Mouse (Mus musculus) liver, embryonic 14.5 days (tissue): ENCODE measurements at regions not wholly inside any gene's neighbourhood (a gene's known extent, or its start where the extent isn't known, plus 50 kb on each side); places are given as distances from the start of the nearest gene placed in this dataset.

Experiments
- ATAC-seq: fragments of 200-750 bp; cut with Nextera tagmentation; 2 replicates; pipeline ENCODE4 v1.8.0; 2017; ENCODE audit warnings: moderate number of reproducible peaks, mild to moderate bottlenecking, moderate library complexity; ENCODE audit not compliant: insufficient read depth
- DNase-seq, 3 experiments: peaks; one replicate each; pipeline ENCODE4 v3.0.0-alpha.2; 2012 to 2013; ENCODE audit warnings: low read depth in 3 of 3, low spot score in 3 of 3
- H3K27ac ChIP-seq: fragments of 300-500 bp; sonication (generic); 2 replicates; pipeline ENCODE4 v1.5.1; 2014; ENCODE audit warnings: moderate library complexity, mild to moderate bottlenecking, control low read depth, inconsistent platforms
- H3K27me3 ChIP-seq: fragments of 300-500 bp; sonication (generic); 2 replicates; pipeline ENCODE4 v1.6.1; 2014; ENCODE audit warnings: mild to moderate bottlenecking, low read length, moderate library complexity; ENCODE audit not compliant: control insufficient read depth, insufficient read depth
- H3K36me3 ChIP-seq: fragments of 300-500 bp; sonication (generic); replicated peaks from 2 replicates; pipeline ENCODE4 v1.6.1; 2014; ENCODE audit warnings: low read depth; ENCODE audit not compliant: control insufficient read depth, insufficient read depth
- H3K4me1 ChIP-seq, 2 experiments: fragments of 200-500 bp in 1 of 2; fragments of 300-500 bp in 1 of 2; sonication (generic) in 1 of 2; replicated peaks; 2 replicates each; pipeline ENCODE4 v1.6.1; 2012 to 2014; ENCODE audit warnings: antibody characterized with exemption in 1 of 2, inconsistent platforms in 1 of 2, low read length in 1 of 2; ENCODE audit not compliant: control insufficient read depth in 2 of 2, insufficient read depth in 2 of 2
- H3K4me2 ChIP-seq: fragments of 300-500 bp; sonication (generic); 2 replicates; pipeline ENCODE4 v1.6.1; 2014; ENCODE audit warnings: low read depth, mild to moderate bottlenecking, control low read depth, moderate library complexity
- H3K4me3 ChIP-seq, 2 experiments: fragments of 200-500 bp in 1 of 2; fragments of 300-500 bp in 1 of 2; sonication (generic) in 1 of 2; 2 replicates each; pipeline ENCODE4 v1.5.1; 2012 to 2014; ENCODE audit warnings: low read depth in 2 of 2, low read length in 2 of 2, mild to moderate bottlenecking in 2 of 2, control low read depth in 1 of 2, inconsistent platforms in 1 of 2, moderate library complexity in 1 of 2; ENCODE audit not compliant: insufficient read depth in 1 of 2
- H3K9ac ChIP-seq: fragments of 300-500 bp; sonication (generic); replicated peaks from 2 replicates; pipeline ENCODE4 v1.6.1; 2014; ENCODE audit warnings: mild to moderate bottlenecking, control low read depth, moderate library complexity
- H3K9me3 ChIP-seq: fragments of 300-500 bp; sonication (generic); 2 replicates; pipeline ENCODE4 v1.6.1; 2016; ENCODE audit warnings: low read length, mixed read lengths; ENCODE audit not compliant: control insufficient read depth
- CTCF ChIP-seq: IDR thresholded peaks from 2 replicates; pipeline ENCODE4 v1.5.1; 2016; ENCODE audit warnings: antibody characterized with exemption, low read depth, control low read depth
- EP300 ChIP-seq: IDR thresholded peaks from 2 replicates; pipeline ENCODE4 v1.6.1; 2016; ENCODE audit warnings: antibody characterized with exemption, low read depth
- WGBS: fragments of 180-500 bp; shearing (Covaris S2); extraction: QIAGEN DNeasy Blood & Tissue Kit; methylation state at CpG from one replicate; pipeline ENCODE4 v1.1.7; 2014; ENCODE audit not compliant: insufficient replicate concordance; 5-methylcytosine and 5-hydroxymethylcytosine counted together

DNA sequence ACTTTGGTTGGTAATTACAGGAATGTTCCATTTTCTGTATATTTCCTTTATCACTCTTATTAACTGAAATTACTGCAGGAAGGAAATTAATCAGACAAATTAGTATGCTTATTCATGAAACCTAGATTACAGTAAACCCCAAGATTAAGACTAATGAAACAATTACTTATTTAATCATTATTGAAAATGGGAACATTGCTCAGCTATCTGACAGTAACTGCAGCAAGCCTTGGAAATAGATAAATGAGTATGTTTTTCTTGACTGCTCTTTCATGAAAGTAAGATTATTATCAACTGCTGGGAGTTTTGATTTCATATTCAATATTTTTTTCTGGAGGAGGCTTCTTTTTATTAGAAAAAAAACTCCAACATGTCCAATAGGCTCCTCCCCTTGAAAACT lies 230.8 kb upstream of the Mmadhc start:
- no peaks in the 10 kb centered on the region for H3K4me1 ChIP-seq
- DNase-seq (no peak), ATAC-seq (no peak)
- no peak for TF ChIP-seq CTCF
- TF ChIP-seq EP300 = no peak
- H3K27ac ChIP-seq = no peak overlapping the region
- no peaks in the 10 kb centered on the region for H3K27me3 ChIP-seq
- no peaks in the 10 kb centered on the region for H3K36me3 ChIP-seq
- H3K4me3 ChIP-seq = no peak overlapping the region
- H3K9ac ChIP-seq = no peak overlapping the region
- no peak overlapping the region for H3K4me2 ChIP-seq
- H3K9me3 ChIP-seq = no peaks in the 10 kb centered on the region

GRCm38 (mm10) chr2:50524838-50525615 lies 228.4 kb upstream of the Mmadhc start:
- WGBS = 57% methylated on average over 10 of the region's 10 CpGs
- no peak overlapping the region for H3K4me2 ChIP-seq
- TF ChIP-seq EP300 = no peak
- TF ChIP-seq CTCF = no peak
- H3K4me1 ChIP-seq = no peaks in the 10 kb centered on the region
- H3K9ac ChIP-seq = no peak overlapping the region
- no peak overlapping the region for H3K27ac ChIP-seq
- H3K9me3 ChIP-seq = no peaks in the 10 kb centered on the region
- ATAC-seq (no peak), DNase-seq (no peak)
- H3K4me3 ChIP-seq = no peak overlapping the region
- no peaks in the 10 kb centered on the region for H3K36me3 ChIP-seq
- H3K27me3 ChIP-seq = no peaks in the 10 kb centered on the region

DNA sequence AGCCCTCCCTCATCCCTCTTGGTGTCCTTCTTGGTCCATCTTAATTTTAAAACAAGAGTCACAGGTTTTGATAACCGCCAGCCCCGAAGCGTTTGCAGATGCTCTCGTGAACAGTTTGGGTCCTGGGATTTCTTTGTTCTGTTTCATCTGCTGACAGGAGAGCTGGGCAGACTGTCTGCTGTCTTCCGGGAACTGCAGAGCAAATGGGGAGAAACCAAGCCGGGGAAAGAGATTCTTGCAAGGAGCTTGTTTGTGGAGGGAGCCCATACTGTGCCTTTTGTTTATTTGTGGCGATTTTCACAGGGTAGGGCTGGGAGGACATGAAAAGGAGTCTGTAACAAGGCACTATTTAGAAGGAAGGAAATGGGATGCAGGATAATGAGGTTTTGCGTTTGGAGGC lies 223.6 kb upstream of the Mmadhc start:
- TF ChIP-seq EP300 (no peak), CTCF (no peak)
- DNase-seq (no peak), ATAC-seq (no peak)
- Histone ChIP-seq H3K36me3 (no peaks in the 10 kb centered on the region), H3K4me2 (no peak overlapping the region), H3K27ac (no peak overlapping the region), H3K9ac (no peak overlapping the region), H3K9me3 (no peaks in the 10 kb centered on the region), H3K4me1 (no peaks in the 10 kb centered on the region; a peak in 1 of 4 replicates), H3K27me3 (no peaks in the 10 kb centered on the region), H3K4me3 (no peak overlapping the region)
- 45% methylated on average over 8 of the region's 8 CpGs for WGBS

GRCm38 (mm10) chr2:50519129-50519504 lies 222.5 kb upstream of the Mmadhc start:
- DNase-seq (no peak), ATAC-seq (no peak)
- Histone ChIP-seq H3K4me1 (no peaks in the 10 kb centered on the region; a peak in 1 of 4 replicates), H3K9me3 (no peaks in the 10 kb centered on the region), H3K4me2 (no peak overlapping the region), H3K9ac (no peak overlapping the region), H3K27ac (no peak overlapping the region), H3K27me3 (no peaks in the 10 kb centered on the region), H3K36me3 (no peaks in the 10 kb centered on the region), H3K4me3 (no peak overlapping the region)
- TF ChIP-seq EP300 (no peak), CTCF (no peak)
- 59% methylated on average over 1 of the region's 1 CpGs for WGBS

GRCm38 (mm10) chr2:50518371-50519128 lies 221.9 kb upstream of the Mmadhc start:
- H3K4me2 ChIP-seq = no peak overlapping the region
- H3K27ac ChIP-seq = no peak overlapping the region
- ATAC-seq (no peak), DNase-seq (no peak)
- WGBS = 39% methylated on average over 10 of the region's 10 CpGs
- no peak for TF ChIP-seq EP300
- TF ChIP-seq CTCF = no peak
- no peaks in the 10 kb centered on the region for H3K27me3 ChIP-seq
- H3K4me3 ChIP-seq = no peak overlapping the region
- no peaks in the 10 kb centered on the region for H3K36me3 ChIP-seq
- H3K4me1 ChIP-seq = no peaks in the 10 kb centered on the region; a peak in 1 of 4 replicates
- no peaks in the 10 kb centered on the region for H3K9me3 ChIP-seq
- no peak overlapping the region for H3K9ac ChIP-seq
